Mouse (Mus musculus) adrenal gland, adult 8-10 months (tissue): ENCODE data around the gene Gabrp. TPM values are rescaled to one million over a fixed set of nuclear protein-coding genes. Genes with fewer than 3 reads are reported as not detected.

Experiments used
- DNase-seq: peaks from one replicate; pipeline ENCODE4 v3.0.0; 2022
- total RNA-seq, 4 experiments: library from RNA; stranded (reverse); gene quantifications; 2 replicates each; pipeline ENCODE4 v1.2.4; 2022

The Gabrp gene
- total RNA-seq: not detected

- DNase-seq: no peak
Measured at GRCm38 (mm10) chr11:33578859-33579258, at the start of gene Gabrp. Gene Gabrp, minus strand, starts transcription at chr11:33578959.

GRCm38 (mm10) chr11:33627136-33627742 is 48.5 kb upstream of the Gabrp start:
- no peak for DNase-seq

DNA sequence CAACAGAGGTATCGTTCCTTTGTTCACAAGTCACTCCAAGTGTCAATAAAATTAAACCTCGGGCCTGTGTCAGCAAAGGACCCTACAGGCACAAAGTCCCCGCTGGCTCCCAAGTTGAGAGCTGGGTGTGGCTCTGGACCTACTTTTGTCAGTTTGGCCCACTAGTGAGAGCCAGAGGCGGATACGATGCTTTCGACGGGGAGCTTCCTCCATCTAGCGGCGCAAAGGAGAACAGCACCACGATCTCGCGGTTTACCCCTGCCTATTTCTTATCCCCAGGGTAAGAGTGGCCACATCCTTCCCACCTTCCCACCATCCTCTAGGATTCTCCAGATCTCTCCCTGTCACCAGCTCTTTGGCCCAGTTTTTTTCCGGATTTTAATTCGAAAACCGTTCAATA is 35.5 kb upstream of the Gabrp start:
- peak; percentile 16 for DNase-seq

DNA sequence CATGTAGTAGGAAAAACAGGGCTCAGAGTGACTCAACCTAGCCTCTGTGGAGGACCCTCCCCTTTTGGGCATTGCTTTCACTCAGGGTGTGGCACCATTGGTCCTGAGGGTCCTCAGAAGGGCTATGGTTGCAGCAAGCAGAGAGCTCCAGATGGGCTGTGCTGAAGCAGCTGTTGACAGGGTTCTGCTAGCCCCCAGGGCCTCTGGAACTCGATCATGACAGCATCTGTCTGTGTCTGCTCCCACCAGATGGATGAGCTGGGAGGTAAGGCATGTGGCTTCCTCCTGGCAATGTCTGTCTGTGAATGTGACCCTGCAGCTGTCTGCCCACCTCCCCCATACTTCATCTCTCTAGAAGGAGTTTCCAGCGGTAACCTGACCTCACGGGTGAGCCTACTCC is 29.0 kb upstream of the Gabrp start:
- DNase-seq: no peak

GRCm38 (mm10) chr11:33603174-33603573 is 24.4 kb upstream of the Gabrp start:
- no peak for DNase-seq

DNA sequence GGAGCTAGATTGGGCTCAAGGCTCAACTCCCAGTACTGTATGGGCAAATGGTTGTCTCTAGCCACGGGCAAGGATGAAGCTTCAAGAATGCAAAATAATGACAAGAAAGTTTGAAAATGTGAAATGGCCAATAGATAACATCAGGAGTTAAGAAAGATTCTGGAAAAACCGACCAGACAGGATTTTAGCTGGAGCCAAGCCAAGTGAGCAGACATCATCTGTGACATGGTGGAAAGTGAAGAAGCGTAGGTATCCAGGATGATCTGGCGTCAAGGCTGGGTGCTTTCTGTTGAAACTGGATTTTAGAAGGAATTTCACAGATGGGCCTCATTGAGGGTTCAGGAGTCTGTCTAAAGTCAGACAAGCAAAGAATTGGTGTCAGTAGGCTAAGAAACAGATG is 20.2 kb upstream of the Gabrp start, which contains the start of gene D130052B06Rik:
TSS of gene D130052B06Rik (plus strand) at position 317 of the 400 bp plus-strand sequence.
- no peak for DNase-seq

GRCm38 (mm10) chr11:33596655-33597054 is 17.9 kb upstream of the Gabrp start:
- DNase-seq: no peak

GRCm38 (mm10) chr11:33592826-33593225 is 14.1 kb upstream of the Gabrp start:
- no peak for DNase-seq

DNA sequence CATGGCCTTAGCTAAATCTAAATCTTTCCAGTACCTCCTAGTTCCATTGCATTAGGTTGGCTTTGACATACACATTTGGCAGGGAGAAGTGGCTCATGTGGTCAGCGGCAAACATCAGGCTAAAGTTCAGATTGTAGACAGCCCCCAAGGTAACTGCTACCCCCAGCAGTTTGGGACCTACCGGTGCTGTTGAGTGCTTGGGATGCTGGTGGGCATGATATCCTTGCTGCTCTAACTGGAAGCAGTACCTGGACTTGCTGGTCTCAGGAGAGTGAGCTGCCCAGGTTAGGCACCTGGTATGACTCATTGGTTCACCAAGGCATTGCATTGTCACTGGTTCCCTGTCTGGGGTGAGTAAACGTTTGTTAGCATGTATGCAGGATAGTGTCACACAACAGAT is 12.0 kb upstream of the Gabrp start:
- DNase-seq: no peak

DNA sequence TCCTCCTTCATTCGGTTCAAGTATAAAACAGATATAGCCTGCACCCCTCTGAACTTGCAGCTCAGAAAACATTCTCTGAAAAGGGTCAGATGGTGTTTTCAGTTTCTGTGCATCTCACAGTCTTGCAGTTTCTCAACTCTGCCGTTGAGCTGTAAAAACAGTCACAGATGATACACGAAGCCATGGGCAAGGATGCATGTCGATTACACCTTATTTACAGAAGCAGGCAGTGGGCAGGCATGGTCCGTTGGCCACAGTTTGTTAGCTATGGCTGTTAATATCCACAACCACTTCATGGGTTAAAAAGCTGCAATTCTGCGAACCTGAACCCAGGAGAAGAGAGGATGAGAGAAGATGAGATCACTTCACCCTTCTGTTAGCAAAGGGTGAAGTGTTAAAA is 7.9 kb upstream of the Gabrp start:
- no peak for DNase-seq

- DNase-seq: no peak
Measured at GRCm38 (mm10) chr11:33579621-33580020, 862 bp upstream of the Gabrp start.

GRCm38 (mm10) chr11:33574944-33575343 is 3.8 kb downstream of the Gabrp start:
- DNase-seq: no peak

DNA sequence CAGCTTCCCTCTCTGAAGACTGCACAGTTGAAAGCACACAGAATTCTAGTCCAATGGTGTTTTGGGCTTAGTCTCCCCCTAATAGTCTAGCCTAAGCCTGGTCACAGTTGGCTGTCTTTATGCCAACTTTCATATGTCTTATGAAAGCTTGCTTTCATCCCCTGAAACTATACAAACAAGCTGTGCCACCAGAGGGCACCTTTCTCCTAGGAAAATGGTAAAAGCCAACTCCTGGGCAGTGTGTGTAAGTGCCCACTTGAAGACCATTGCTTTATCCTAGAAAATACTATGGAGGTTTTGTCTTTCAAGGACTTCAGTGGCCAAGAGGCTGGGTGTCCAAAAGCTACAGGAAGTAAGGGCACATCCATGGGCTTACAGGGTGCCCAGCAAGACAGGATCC is 8.3 kb downstream of the Gabrp start:
- no peak for DNase-seq

DNA sequence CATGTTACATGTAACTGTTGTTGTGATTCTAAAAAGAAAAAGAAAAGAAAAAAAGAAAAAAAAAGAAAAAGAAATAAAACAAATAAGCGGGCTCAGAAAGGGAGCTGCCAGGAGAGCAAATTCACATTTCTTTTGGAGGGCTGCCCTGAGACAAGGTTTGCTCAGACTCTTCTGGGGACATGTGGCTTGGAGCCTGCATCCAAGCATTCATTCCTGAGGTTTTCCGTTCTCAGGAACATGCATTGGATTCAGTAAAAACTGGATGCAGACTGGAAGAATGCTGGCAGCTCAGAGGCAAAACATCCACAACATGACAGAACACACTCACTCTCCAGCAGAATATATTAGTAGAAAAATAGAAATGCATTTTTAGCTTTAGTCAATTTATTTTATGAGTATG is 14.8 kb downstream of the Gabrp start:
- DNase-seq: no peak

GRCm38 (mm10) chr11:33554123-33554522 is 24.6 kb downstream of the Gabrp start:
- DNase-seq: no peak

DNA sequence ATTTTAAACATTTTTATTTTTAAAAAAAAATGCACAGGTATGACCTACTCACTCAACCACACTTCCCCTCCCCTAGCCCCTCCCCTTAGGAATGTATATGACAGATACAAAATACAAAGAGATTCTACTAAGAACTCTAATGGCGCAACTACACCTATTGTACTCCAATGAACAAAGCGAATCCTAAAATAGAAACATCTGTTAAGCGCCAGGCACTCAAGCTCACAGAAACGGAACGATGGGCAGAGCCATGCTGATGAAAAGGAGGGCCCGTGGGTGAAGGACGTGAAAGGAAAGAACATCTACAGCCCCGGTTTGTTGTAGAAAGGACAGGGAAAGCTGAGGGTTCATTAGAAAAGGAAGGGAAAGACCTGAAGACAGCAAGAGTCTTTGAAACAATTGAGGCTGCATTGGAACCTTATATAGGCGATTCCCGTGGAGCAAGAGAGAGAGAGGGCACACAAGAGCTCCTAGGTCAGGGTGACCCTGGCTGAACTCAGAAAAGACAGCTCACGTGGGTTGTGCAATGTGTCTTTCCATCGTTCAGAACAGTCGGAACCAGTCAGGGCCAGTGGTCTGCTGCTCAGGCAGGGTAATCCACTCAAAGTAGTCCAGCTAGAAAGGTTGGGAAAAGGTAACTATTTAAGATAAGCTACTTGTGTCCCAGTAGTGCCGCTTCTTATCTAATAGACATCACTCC is 27.7 kb downstream of the Gabrp start:
- DNase-seq: no peak

DNA sequence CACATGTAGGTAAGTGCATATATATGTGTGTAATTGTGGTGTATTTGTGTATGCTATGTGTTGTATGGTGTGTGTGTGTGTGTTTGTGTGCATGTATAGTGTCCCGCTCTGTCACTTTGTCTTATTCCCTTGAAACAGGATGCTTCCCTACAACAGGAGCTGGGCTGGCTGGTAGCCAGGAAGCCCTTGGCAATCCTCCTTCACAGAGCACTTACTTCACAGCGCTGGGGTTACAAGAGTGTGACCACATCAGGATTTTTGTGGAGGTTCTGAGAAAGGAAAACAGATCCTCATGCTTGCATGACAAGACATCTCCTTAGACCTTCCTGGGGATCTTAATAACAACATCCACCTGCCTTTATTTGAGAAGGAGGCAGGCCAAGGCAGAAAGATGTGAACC is 31.4 kb downstream of the Gabrp start:
- no peak for DNase-seq

- no peak for DNase-seq
Measured at GRCm38 (mm10) chr11:33544945-33545344, 33.8 kb downstream of the Gabrp start.

DNA sequence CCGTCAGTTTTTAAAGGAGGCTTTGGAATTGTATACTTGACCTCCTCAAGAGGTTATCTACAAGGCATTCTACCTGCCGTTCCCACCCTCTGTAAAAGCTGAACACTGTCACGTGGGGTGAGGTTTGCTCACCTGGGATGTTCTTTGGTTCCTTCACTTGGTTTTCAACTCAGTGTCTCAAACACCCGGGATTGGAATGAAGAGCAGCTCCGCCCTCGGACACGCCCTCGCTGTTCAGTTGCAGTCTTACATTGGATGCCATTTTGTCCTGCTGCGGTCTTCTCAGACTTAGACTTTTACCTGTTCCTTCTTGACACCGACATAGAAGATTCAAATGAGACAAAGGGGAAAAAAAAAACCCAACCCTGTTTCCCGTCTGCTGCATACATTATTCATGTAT is 34.6 kb downstream of the Gabrp start:
- no peak for DNase-seq

DNA sequence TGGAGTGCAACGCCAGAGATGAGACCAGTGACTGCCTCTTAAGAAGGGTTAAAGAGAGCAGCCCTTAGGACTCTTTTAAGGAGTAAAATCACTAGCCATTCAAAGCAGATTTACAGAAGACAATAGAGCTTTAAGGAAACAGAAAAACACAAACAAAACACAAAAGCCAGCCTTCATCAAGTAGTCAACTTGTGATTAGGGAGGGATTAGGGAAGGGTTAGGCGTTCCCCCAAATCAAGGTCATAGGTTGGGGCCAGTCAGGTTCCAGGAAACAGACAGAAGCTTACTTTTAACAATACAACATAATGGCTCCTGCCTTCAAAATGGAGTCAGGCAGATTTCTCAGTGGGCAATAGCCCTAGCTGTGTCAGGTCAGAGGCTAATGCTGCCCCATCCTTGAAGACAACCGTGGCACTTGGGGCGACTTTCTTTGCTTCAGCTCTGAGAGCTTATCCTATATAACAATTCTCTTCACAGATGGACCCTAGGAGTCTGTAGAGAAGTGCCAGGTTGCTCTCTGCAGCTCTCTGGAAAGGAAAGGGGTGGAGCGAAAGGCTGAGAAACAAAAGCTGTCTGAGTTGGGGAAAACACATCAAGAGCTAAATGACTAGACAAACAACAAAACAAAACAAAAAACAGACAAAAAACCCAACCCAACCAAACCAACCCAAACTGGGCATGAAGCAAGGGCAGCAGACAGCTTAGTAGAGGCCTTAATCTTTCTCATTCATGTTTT is 41.2 kb downstream of the Gabrp start:
- DNase-seq: no peak

- DNase-seq: no peak
Measured at GRCm38 (mm10) chr11:33536636-33537035, 42.1 kb downstream of the Gabrp start.

- DNase-seq: no peak
Measured at GRCm38 (mm10) chr11:33534541-33534940, 44.2 kb downstream of the Gabrp start.

- no peak for DNase-seq
Measured at GRCm38 (mm10) chr11:33533577-33533976, 45.2 kb downstream of the Gabrp start.

- DNase-seq: no peak
Measured at GRCm38 (mm10) chr11:33529576-33529975, 49.2 kb downstream of the Gabrp start.
